Mouse (Mus musculus): Measurements from ENCODE around the gene Arntl2. TPM values are rescaled to one million over a fixed set of nuclear protein-coding genes. Genes with fewer than 3 reads are reported as not detected.

Arntl2 gene
- polyA plus RNA-seq, 1 experiment from 2014 or later: 2.2 TPM

GRCm38 (mm10) chr6:146881896-146882770, 86.3 kb downstream of the Arntl2 start:
- 48% methylated on average over 13 of the region's 13 CpGs for WGBS
- no peak overlapping the region for H3K27ac ChIP-seq (ENCODE audit: low read depth)

More at GRCm38 (mm10) chr6:146881896-146882770, 86.3 kb downstream of the Arntl2 start:
- peaks cover 8% of the 10 kb centered on the region for H3K4me1 ChIP-seq (replicated peaks; ENCODE audit: control insufficient read depth, insufficient read depth, low read length)
- no peak for DNase-seq (ENCODE audit: low spot score)
- no peak overlapping the region for H3K9ac ChIP-seq (ENCODE audit: low read length)
- H3K27me3 ChIP-seq (replicated peaks; ENCODE audit: control insufficient read depth, insufficient read depth, low read length): no peaks in the 10 kb centered on the region
- no peak for ATAC-seq (replicated peaks; ENCODE audit: low FRiP score, low TSS enrichment, low read depth)
- H3K36me3 ChIP-seq (ENCODE audit: control insufficient read depth, insufficient read depth, low read length): no peaks in the 10 kb centered on the region
- H3K9me3 ChIP-seq (ENCODE audit: control insufficient read depth, low read length): no peaks in the 10 kb centered on the region
- H3K4me3 ChIP-seq (ENCODE audit: low read depth, low read length): no peak overlapping the region
- no peak overlapping the region for H3K4me2 ChIP-seq (ENCODE audit: low read length)

Other genes starting within 250 kb of the Arntl2 start
- 87.7 and 94.1 TPM in 2 replicates for gene Fgfr1op2, start 218.9 kb upstream of the Arntl2 start, polyA plus RNA-seq (2014; fragmentation: Nextera tagmentation; extraction: Ambion mirVana)
- gene Ints13, start 218.2 kb upstream of the Arntl2 start, polyA plus RNA-seq (2014; fragmentation: Nextera tagmentation; extraction: Ambion mirVana): 55.5 and 56.3 TPM in 2 replicates
- 119 and 124 TPM in 2 replicates for gene Med21, start 153.5 kb upstream of the Arntl2 start, polyA plus RNA-seq (2014; fragmentation: Nextera tagmentation; extraction: Ambion mirVana)
- 28.5 and 29.0 TPM in 2 replicates for gene Tm7sf3, start 153.2 kb upstream of the Arntl2 start, polyA plus RNA-seq (2014; fragmentation: Nextera tagmentation; extraction: Ambion mirVana)
- gene Stk38l, start 71.1 kb upstream of the Arntl2 start, polyA plus RNA-seq (2014; fragmentation: Nextera tagmentation; extraction: Ambion mirVana): 21.8 and 21.9 TPM in 2 replicates
- gene Smco2, start 54.0 kb downstream of the Arntl2 start, polyA plus RNA-seq (2014; fragmentation: Nextera tagmentation; extraction: Ambion mirVana): not detected in 2 replicates
- gene Ppfibp1, start 92.4 kb downstream of the Arntl2 start, polyA plus RNA-seq (2014; fragmentation: Nextera tagmentation; extraction: Ambion mirVana): 48.1 and 50.4 TPM in 2 replicates
- 0.24 and 0.34 TPM in 2 replicates for gene 1700034J05Rik, start 158.4 kb downstream of the Arntl2 start, polyA plus RNA-seq (2014; fragmentation: Nextera tagmentation; extraction: Ambion mirVana)
- gene Rep15, start 236.5 kb downstream of the Arntl2 start, polyA plus RNA-seq (2014; fragmentation: Nextera tagmentation; extraction: Ambion mirVana): 1.8 and 2.5 TPM in 2 replicates
- 149 TPM in 2 replicates for gene Mrps35, start 246.7 kb downstream of the Arntl2 start, polyA plus RNA-seq (2014; fragmentation: Nextera tagmentation; extraction: Ambion mirVana)